Mouse (Mus musculus) thymus, adult 2 months (tissue): ENCODE measurements around the gene Fus.

Source experiments
- CTCF ChIP-seq: fragments of 200-500 bp; IDR thresholded peaks from 2 replicates; pipeline ENCODE4 v1.5.1; 2012; ENCODE audit warnings: mild to moderate bottlenecking, control low read depth, low read length, moderate library complexity, borderline replicate concordance; ENCODE audit not compliant: control insufficient read depth, poor library complexity, insufficient read depth; ENCODE audit errors: extremely low read depth
- POLR2A ChIP-seq: fragments of 200-500 bp; IDR thresholded peaks from 2 replicates; pipeline ENCODE4 v1.6.1; 2012; ENCODE audit warnings: mild to moderate bottlenecking, low read length, control low read depth, moderate library complexity; ENCODE audit not compliant: control insufficient read depth, poor library complexity, insufficient read depth; ENCODE audit errors: extremely low read depth

DNA sequence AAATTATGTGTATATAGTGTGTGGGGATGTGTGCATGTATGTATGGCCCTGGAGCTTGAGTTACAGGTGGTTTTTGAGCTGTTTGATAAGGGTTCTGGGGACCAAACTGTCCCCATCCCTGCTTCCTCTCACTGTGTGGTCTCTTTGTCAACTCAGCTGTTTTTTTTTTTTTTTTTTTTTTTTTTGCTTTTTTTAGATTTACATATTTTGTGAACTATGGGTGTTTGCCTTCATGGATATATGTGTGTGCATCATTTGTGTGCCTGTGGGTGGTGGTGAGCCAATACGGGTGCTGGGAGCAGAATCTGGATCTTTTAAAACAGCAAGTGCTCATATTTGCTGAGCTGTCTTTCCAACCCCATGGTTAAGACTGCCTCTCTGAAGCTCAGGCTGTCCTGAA lies 21.6 kb downstream of the Fus start:
- TF ChIP-seq POLR2A, result no peak
- no peak for TF ChIP-seq CTCF
